Mouse (Mus musculus) spleen, adult 2 months (tissue): Measurements from ENCODE around the gene Car5a.

Source experiments
- CTCF ChIP-seq: fragments of 200-500 bp; IDR thresholded peaks from 2 replicates; pipeline ENCODE4 v1.5.1; 2011; ENCODE audit warnings: mild to moderate bottlenecking, inconsistent platforms; ENCODE audit not compliant: insufficient read depth, insufficient read length, insufficient replicate concordance; ENCODE audit errors: extremely low read depth
- POLR2A ChIP-seq: fragments of 200-500 bp; IDR thresholded peaks from 2 replicates; pipeline ENCODE4 v1.6.1; 2011; ENCODE audit warnings: low read depth, low read length, inconsistent platforms

DNA sequence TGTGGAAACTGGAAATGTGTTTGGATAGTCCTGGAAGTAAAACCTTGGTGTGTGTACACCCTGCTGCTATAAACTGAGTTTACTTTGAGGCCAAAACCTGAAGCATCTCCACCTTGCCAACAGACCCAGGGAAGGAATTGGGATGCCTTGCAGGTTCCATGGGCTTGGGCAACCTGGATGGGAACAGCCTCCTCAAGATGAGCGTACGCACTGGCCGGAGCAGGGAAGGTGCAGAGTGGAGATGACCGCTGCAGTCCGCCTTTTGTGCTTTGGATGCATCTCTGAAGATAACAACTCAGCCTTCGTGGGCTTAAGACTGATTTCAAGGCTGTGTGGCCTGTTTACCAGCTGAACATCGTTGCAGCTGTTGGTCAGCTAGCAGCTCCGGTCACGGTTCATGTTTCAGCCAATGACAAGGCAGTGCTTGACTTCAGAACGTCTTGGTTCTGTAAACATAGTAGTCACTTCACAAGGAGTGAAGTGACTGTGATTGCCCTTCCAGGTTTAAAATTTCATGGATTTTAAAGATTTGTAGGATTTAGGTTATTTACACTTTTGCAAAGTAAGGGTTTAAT lies 10.4 kb upstream of the Car5a start:
- TF ChIP-seq POLR2A = no peak
- TF ChIP-seq CTCF = no peak
